Comparison of ENCODE assay signal across 17 mouse cellular contexts in genomic region chr4:43035851-43036250, GRCm38 (mm10). TPM values are rescaled to one million over a fixed set of nuclear protein-coding genes. Genes with fewer than 3 reads are reported as not detected.
DNase-seq lines count a peak whose midpoint lies in the region; ATAC-seq and TF ChIP-seq lines count a peak whose summit lies in the region.
"Had no signal": no experiment of that assay in that cellular context is flagged by ENCODE, and none has a peak within 500 bp of the region (broad histone marks: within the 10 kb centered on the region; RNA-seq: fewer than 3 reads in every experiment).

No protein-coding gene starts in this region.

- no peak for TF ChIP-seq CTCF in G1E (IDR thresholded peaks at IDR 0.05; ENCODE audit: low read depth, low read length)

- no peak overlapping the region for H3K4me2 ChIP-seq in limb, embryonic 13.5 days (replicated peaks)
- H3K4me2 ChIP-seq in liver, embryonic 16.5 days (ENCODE audit: low read depth, low read length), result peak overlapping the region; percentile 4; the same call in 1 of the 2 replicates
- H3K4me2 ChIP-seq: forebrain, embryonic 13.5 days; hindbrain, embryonic 14.5 days; intestine, embryonic 15.5 days had no signal

- H3K9me3 ChIP-seq in erythroblast, embryonic 14.5 days (ENCODE audit: control insufficient read depth, low read length), result no peaks in the 10 kb centered on the region
- H3K9me3 ChIP-seq in limb, embryonic 13.5 days, result no peaks in the 10 kb centered on the region
- no peaks in the 10 kb centered on the region for H3K9me3 ChIP-seq in limb, embryonic 10.5 days (replicated peaks)
- no peaks in the 10 kb centered on the region for H3K9me3 ChIP-seq in G1E (replicated peaks)
- H3K9me3 ChIP-seq in liver, embryonic 16.5 days (replicated peaks; ENCODE audit: control insufficient read depth, low read length), result no peaks in the 10 kb centered on the region
- H3K9me3 ChIP-seq: embryonic facial prominence, embryonic 10.5 days; forebrain, embryonic 13.5 days; intestine, embryonic 15.5 days had no signal

- H3K4me3 ChIP-seq in erythroblast, embryonic 14.5 days (replicated peaks), result peak overlapping the region; percentile 78
- H3K4me3 ChIP-seq in limb, embryonic 13.5 days, result no peak overlapping the region
- no peak overlapping the region for H3K4me3 ChIP-seq in limb, embryonic 10.5 days
- peak overlapping the region; percentile 63; the same call in 1 of the 2 replicates for H3K4me3 ChIP-seq in G1E (ENCODE audit: low read depth, low read length)
- H3K4me3 ChIP-seq in liver, embryonic 16.5 days (ENCODE audit: low read depth, low read length), result no peak overlapping the region; the same call in none of the 2 replicates
- H3K4me3 ChIP-seq: embryonic facial prominence, embryonic 10.5 days; forebrain, embryonic 13.5 days; intestine, embryonic 15.5 days had no signal

- H3K27me3 ChIP-seq in erythroblast, embryonic 14.5 days (ENCODE audit: control insufficient read depth), result no peaks in the 10 kb centered on the region
- no peaks in the 10 kb centered on the region for H3K27me3 ChIP-seq in limb, embryonic 13.5 days
- 0 out of 2 replicates have a peak, but pooled peaks cover 3% of the 10 kb centered on the region for H3K27me3 ChIP-seq in limb, embryonic 10.5 days (ENCODE audit: low read depth, poor library complexity, severe bottlenecking)
- H3K27me3 ChIP-seq in G1E (ENCODE audit: insufficient read depth, low read length), result peaks cover 3% of the 10 kb centered on the region; the same call in 1 of the 2 replicates
- no peaks in the 10 kb centered on the region for H3K27me3 ChIP-seq in liver, embryonic 16.5 days (ENCODE audit: control insufficient read depth, insufficient read depth, low read depth, low read length)
- H3K27me3 ChIP-seq: CH12.LX; forebrain, embryonic 13.5 days; intestine, embryonic 15.5 days had no signal

- H3K4me1 ChIP-seq in erythroblast, embryonic 14.5 days (ENCODE audit: control insufficient read depth), result peaks cover 80% of the 10 kb centered on the region
- H3K4me1 ChIP-seq in limb, embryonic 13.5 days, result peaks cover 30% of the 10 kb centered on the region
- peaks cover 29% of the 10 kb centered on the region for H3K4me1 ChIP-seq in limb, embryonic 10.5 days
- peaks cover 70% of the 10 kb centered on the region for H3K4me1 ChIP-seq in G1E (ENCODE audit: insufficient read depth, low read depth, low read length)
- peaks cover 50% of the 10 kb centered on the region for H3K4me1 ChIP-seq in liver, embryonic 16.5 days (ENCODE audit: control insufficient read depth, low read depth, low read length)

- WGBS in limb, embryonic 13.5 days, result 84% methylated on average over 6 of the region's 6 CpGs
- 89% methylated on average over 6 of the region's 6 CpGs for WGBS in limb, embryonic 10.5 days
- 83% methylated on average over 6 of the region's 6 CpGs for WGBS in liver, embryonic 16.5 days (ENCODE audit: insufficient replicate concordance)

- H3K27ac ChIP-seq in limb, embryonic 13.5 days, result no peak overlapping the region
- no peak overlapping the region for H3K27ac ChIP-seq in limb, embryonic 10.5 days
- H3K27ac ChIP-seq in liver, embryonic 16.5 days (ENCODE audit: low read length), result no peak overlapping the region
- H3K27ac ChIP-seq: embryonic facial prominence, embryonic 10.5 days; forebrain, embryonic 13.5 days; hindbrain, embryonic 14.5 days; intestine, embryonic 15.5 days had no signal

- no peak for DNase-seq in limb, embryonic 10.5 days (ENCODE audit: low spot score)
- no peak for DNase-seq in G1E (ENCODE audit: low spot score)
- DNase-seq: adrenal gland, adult 8-10 months; adrenal gland, postnatal 36 days; cerebellum, adult 9-10 months; forebrain, postnatal 0 days; gastrocnemius, postnatal 14 days; heart, postnatal 10 days had no signal

- peaks cover 61% of the 10 kb centered on the region for H3K36me3 ChIP-seq in erythroblast, embryonic 14.5 days (ENCODE audit: control insufficient read depth)
- H3K36me3 ChIP-seq in limb, embryonic 13.5 days, result peaks cover 43% of the 10 kb centered on the region
- H3K36me3 ChIP-seq in limb, embryonic 10.5 days, result peaks cover 29% of the 10 kb centered on the region
- H3K36me3 ChIP-seq in G1E (replicated peaks), result peaks cover 32% of the 10 kb centered on the region
- H3K36me3 ChIP-seq in liver, embryonic 16.5 days (ENCODE audit: control insufficient read depth, insufficient read depth), result peaks cover 33% of the 10 kb centered on the region

- 0 out of 2 replicates have a peak overlapping the region, but pooled peaks have one; percentile 25 for H3K9ac ChIP-seq in limb, embryonic 13.5 days
- no peak overlapping the region for H3K9ac ChIP-seq in liver, embryonic 16.5 days (ENCODE audit: low read depth, low read length)
- H3K9ac ChIP-seq: forebrain, embryonic 13.5 days; forebrain, postnatal 0 days; hindbrain, embryonic 14.5 days; intestine, embryonic 15.5 days had no signal

- no peak for ATAC-seq in erythroblast, adult 5-6 weeks (replicated peaks; ENCODE audit: low FRiP score, poor library complexity, severe bottlenecking)
- ATAC-seq in limb, embryonic 13.5 days (ENCODE audit: low FRiP score, low read depth), result no peak
- no peak for ATAC-seq in G1E (ENCODE audit: extremely low read depth, insufficient number of reproducible peaks, low FRiP score, poor library complexity, severe bottlenecking)
- no peak for ATAC-seq in liver, embryonic 16.5 days (ENCODE audit: low read depth)
- ATAC-seq: forebrain, embryonic 13.5 days; forebrain, postnatal 0 days; intestine, embryonic 15.5 days had no signal

RNA-seq across cellular contexts. Expression of gene Stoml2, which starts 4.3 kb away (rescaled TPM):
- polyA plus RNA-seq in erythroblast, embryonic 14.5 days (2012), result 15.4 and 16.6 TPM in 2 replicates
- total RNA-seq in erythroblast, adult 5-6 weeks (2015; ENCODE audit: low replicate concordance), result 38.6 and 40.1 TPM in 2 replicates
- 53.4 and 59.0 TPM in 2 replicates for total RNA-seq in erythroblast, adult 5-6 weeks (2017; ENCODE audit: low replicate concordance)
- 343 and 345 TPM in 2 replicates for polyA plus RNA-seq in limb, embryonic 13.5 days (2015; fragmentation: Nextera tagmentation; extraction: Ambion mirVana)
- polyA plus RNA-seq in limb, embryonic 10.5 days (2016; fragmentation: Nextera tagmentation; extraction: Ambion mirVana), result 484 and 538 TPM in 2 replicates
- total RNA-seq in G1E (2014; fragmentation: Nextera tagmentation) (191 and 233 TPM in 2 replicates), G1E (2017) (157 and 170 TPM in 2 replicates)
- polyA plus RNA-seq in G1E (2012), result 145 and 169 TPM in 2 replicates
- 176 and 193 TPM in 2 replicates for polyA plus RNA-seq in liver, embryonic 16.5 days (2015; fragmentation: Nextera tagmentation; extraction: Ambion mirVana)

RNA-seq across cellular contexts. Expression of gene Fam214b, which starts 10.2 kb away (rescaled TPM):
- polyA plus RNA-seq in erythroblast, embryonic 14.5 days (2012), result 73.7 and 83.3 TPM in 2 replicates
- 177 and 182 TPM in 2 replicates for total RNA-seq in erythroblast, adult 5-6 weeks (2015; ENCODE audit: low replicate concordance)
- total RNA-seq in erythroblast, adult 5-6 weeks (2017; ENCODE audit: low replicate concordance), result 191 and 193 TPM in 2 replicates
- polyA plus RNA-seq in limb, embryonic 13.5 days (2015; fragmentation: Nextera tagmentation; extraction: Ambion mirVana), result 13.7 and 14.7 TPM in 2 replicates
- polyA plus RNA-seq in limb, embryonic 10.5 days (2016; fragmentation: Nextera tagmentation; extraction: Ambion mirVana), result 6.6 and 8.5 TPM in 2 replicates
- 10.2 and 24.4 TPM in 2 replicates for total RNA-seq in G1E (2014; fragmentation: Nextera tagmentation)
- total RNA-seq in G1E (2017), result 12.6 and 17.8 TPM in 2 replicates
- polyA plus RNA-seq in G1E (2012), result 15.0 and 17.7 TPM in 2 replicates
- 33.4 and 41.3 TPM in 2 replicates for polyA plus RNA-seq in liver, embryonic 16.5 days (2015; fragmentation: Nextera tagmentation; extraction: Ambion mirVana)

RNA-seq across cellular contexts. Expression of gene Pigo, which starts 10.2 kb away (rescaled TPM):
- polyA plus RNA-seq in erythroblast, embryonic 14.5 days (2012), result 2.1 and 2.2 TPM in 2 replicates
- total RNA-seq in erythroblast, adult 5-6 weeks (2015; ENCODE audit: low replicate concordance), result 4.8 and 24.2 TPM in 2 replicates
- 8.8 and 10.2 TPM in 2 replicates for total RNA-seq in erythroblast, adult 5-6 weeks (2017; ENCODE audit: low replicate concordance)
- polyA plus RNA-seq in limb, embryonic 13.5 days (2015; fragmentation: Nextera tagmentation; extraction: Ambion mirVana), result 25.7 and 26.0 TPM in 2 replicates
- 21.7 and 27.5 TPM in 2 replicates for polyA plus RNA-seq in limb, embryonic 10.5 days (2016; fragmentation: Nextera tagmentation; extraction: Ambion mirVana)
- total RNA-seq in G1E (2014; fragmentation: Nextera tagmentation) (11.8 and 17.2 TPM in 2 replicates), G1E (2017) (9.4 and 9.7 TPM in 2 replicates)
- polyA plus RNA-seq in G1E (2012), result 11.2 and 11.6 TPM in 2 replicates
- 12.4 and 14.7 TPM in 2 replicates for polyA plus RNA-seq in liver, embryonic 16.5 days (2015; fragmentation: Nextera tagmentation; extraction: Ambion mirVana)

RNA-seq across cellular contexts. Expression of gene Unc13b, which starts 22.9 kb away (rescaled TPM):
- 0.01 TPM in 1 of 2 replicates, not detected in the other for polyA plus RNA-seq in erythroblast, embryonic 14.5 days (2012)
- total RNA-seq in erythroblast, adult 5-6 weeks (2015; ENCODE audit: low replicate concordance), result not detected in 2 replicates
- total RNA-seq in erythroblast, adult 5-6 weeks (2017; ENCODE audit: low replicate concordance), result not detected in 2 replicates
- 2.5 and 2.7 TPM in 2 replicates for polyA plus RNA-seq in limb, embryonic 13.5 days (2015; fragmentation: Nextera tagmentation; extraction: Ambion mirVana)
- polyA plus RNA-seq in limb, embryonic 10.5 days (2016; fragmentation: Nextera tagmentation; extraction: Ambion mirVana), result 0.92 and 2.1 TPM in 2 replicates
- 0.63 and 3.9 TPM in 2 replicates for total RNA-seq in G1E (2014; fragmentation: Nextera tagmentation)
- total RNA-seq in G1E (2017), result 4.0 and 5.5 TPM in 2 replicates
- polyA plus RNA-seq in G1E (2012), result 0.36 and 0.56 TPM in 2 replicates
- polyA plus RNA-seq in liver, embryonic 16.5 days (2015; fragmentation: Nextera tagmentation; extraction: Ambion mirVana), result 0.51 and 0.57 TPM in 2 replicates

RNA-seq across cellular contexts. Expression of gene Fancg, which starts 25.5 kb away (rescaled TPM):
- polyA plus RNA-seq in erythroblast, embryonic 14.5 days (2012), result 0.62 and 0.83 TPM in 2 replicates
- total RNA-seq in erythroblast, adult 5-6 weeks (2015; ENCODE audit: low replicate concordance), result 1.7 and 8.6 TPM in 2 replicates
- 11.8 and 17.6 TPM in 2 replicates for total RNA-seq in erythroblast, adult 5-6 weeks (2017; ENCODE audit: low replicate concordance)
- polyA plus RNA-seq in limb, embryonic 13.5 days (2015; fragmentation: Nextera tagmentation; extraction: Ambion mirVana), result 19.5 and 20.7 TPM in 2 replicates
- 25.5 and 26.8 TPM in 2 replicates for polyA plus RNA-seq in limb, embryonic 10.5 days (2016; fragmentation: Nextera tagmentation; extraction: Ambion mirVana)
- 15.2 and 16.8 TPM in 2 replicates for total RNA-seq in G1E (2014; fragmentation: Nextera tagmentation)
- 12.9 and 18.7 TPM in 2 replicates for total RNA-seq in G1E (2017)
- 4.3 and 9.4 TPM in 2 replicates for polyA plus RNA-seq in G1E (2012)
- polyA plus RNA-seq in liver, embryonic 16.5 days (2015; fragmentation: Nextera tagmentation; extraction: Ambion mirVana), result 7.8 and 9.4 TPM in 2 replicates

Comparison
In these comparisons a context has a peak if more than half of its experiments do, and no peak if none do; other contexts are left out.
1. H3K4me3 ChIP-seq: peak in erythroblast, embryonic 14.5 days (single experiment) and G1E (single experiment); none in limb, embryonic 13.5 days (single experiment), limb, embryonic 10.5 days (single experiment) and liver, embryonic 16.5 days (single experiment).